Mouse (Mus musculus) E14TG2a.4 (cell line): ENCODE results near the gene Wapl.

Experiments used
- CTCF ChIP-seq: conservative IDR thresholded peaks from 2 replicates; pipeline ENCODE4 v1.5.1; 2014; ENCODE audit warnings: low read length
- NANOG ChIP-seq: IDR thresholded peaks from 2 replicates; pipeline ENCODE4 v1.6.1; 2014; ENCODE audit warnings: borderline replicate concordance, low read length, mixed read lengths
- POU5F1 ChIP-seq: IDR thresholded peaks from 2 replicates; pipeline ENCODE4 v1.6.1; 2014; ENCODE audit warnings: low read length, borderline replicate concordance

DNA sequence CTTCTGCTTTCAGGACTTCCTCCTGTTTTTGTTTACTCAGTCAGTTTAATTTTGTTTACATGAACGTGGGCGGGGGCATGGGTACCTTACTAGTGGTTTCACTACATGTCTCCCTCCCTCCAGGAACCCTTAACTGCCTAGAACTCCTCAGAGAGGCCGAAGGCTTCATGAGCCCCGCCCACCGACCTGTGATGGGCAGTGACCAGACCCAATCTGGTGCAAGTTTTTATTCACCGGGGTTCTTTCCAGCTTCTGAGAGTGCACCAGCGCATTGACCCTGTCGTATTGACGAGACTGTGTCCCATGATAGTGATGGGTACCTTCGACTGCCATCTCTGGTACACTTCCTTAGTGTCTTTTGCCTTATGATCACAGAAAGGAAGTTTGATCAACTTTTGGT lies 94.6 kb downstream of the Wapl start:
- TF ChIP-seq CTCF (no peak), NANOG (no peak), POU5F1 (no peak)
